Mouse (Mus musculus) testis, adult 2 months (tissue): ENCODE data around the gene Wnt9b.

Source experiments
- CTCF ChIP-seq: fragments of 200-500 bp; IDR thresholded peaks from 2 replicates; pipeline ENCODE4 v1.5.1; 2012; ENCODE audit warnings: low read depth, mild to moderate bottlenecking, inconsistent platforms, low read length, moderate library complexity; ENCODE audit not compliant: control insufficient read depth, insufficient read depth, insufficient replicate concordance
- POLR2A ChIP-seq: fragments of 200-500 bp; IDR thresholded peaks from 2 replicates; pipeline ENCODE4 v1.6.1; 2012; ENCODE audit warnings: low read depth, mild to moderate bottlenecking, inconsistent platforms, low read length, moderate library complexity; ENCODE audit not compliant: control insufficient read depth

DNA sequence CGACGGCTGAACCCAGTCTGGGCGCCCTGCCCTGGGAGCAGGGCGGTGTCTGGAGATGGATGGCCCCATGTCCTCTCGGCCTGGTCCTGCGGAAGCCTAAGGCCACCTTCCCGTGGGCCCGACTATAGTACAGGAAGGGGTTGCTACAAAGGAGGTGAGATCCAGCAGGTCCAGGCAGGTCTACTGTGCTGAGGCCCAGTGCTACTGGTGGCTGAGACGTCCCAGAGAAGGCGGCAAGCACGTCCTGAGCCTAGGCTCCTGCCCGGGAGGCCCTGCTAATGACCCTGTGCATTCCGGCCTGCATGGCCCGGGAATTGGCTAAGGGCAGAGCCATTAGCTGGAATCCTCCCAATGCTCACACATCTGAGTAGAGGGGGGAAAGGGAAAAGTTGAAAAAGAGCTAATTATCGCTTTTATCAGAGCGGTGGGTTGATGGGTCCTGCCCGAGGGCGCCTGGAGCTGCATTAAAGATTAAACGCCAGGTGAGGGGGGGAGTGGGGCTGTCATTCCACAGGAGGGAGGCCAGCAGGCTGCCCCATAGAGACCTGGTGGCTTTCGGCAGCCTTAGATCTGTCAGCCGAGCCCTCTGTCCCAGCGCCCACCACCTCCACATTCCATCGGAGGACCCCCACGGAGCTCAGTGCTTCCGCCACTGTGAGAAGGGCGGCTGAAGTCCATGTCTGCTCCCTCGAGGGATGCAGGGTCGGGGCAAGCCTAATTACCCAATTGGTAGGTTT is 37.6 kb downstream of the Wnt9b start:
- TF ChIP-seq CTCF (no peak), POLR2A (no peak)
